Mouse (Mus musculus): ENCODE measurements around the gene Nkx2-3. TPM values are rescaled to one million over a fixed set of nuclear protein-coding genes. Genes with fewer than 3 reads are reported as not detected.
A peak's percentile ranks its signal among the peaks of the same experiment; 100 is the strongest.

Gene Nkx2-3
- total RNA-seq, 2 experiments from 2014 or later = not detected

GRCm38 (mm10) chr19:43614341-43615073 is 2.4 kb downstream of the Nkx2-3 start:
- intact Hi-C loops (cut with DNase I) = loop anchor here (10.0 kb wide), 1 partner anchor 1540 kb away; the partner anchor contains the start of gene Tlx1
- no peak for DNase-seq (ENCODE audit: extremely low spot score in 1 of 2, low spot score in 2 of 2)

DNA sequence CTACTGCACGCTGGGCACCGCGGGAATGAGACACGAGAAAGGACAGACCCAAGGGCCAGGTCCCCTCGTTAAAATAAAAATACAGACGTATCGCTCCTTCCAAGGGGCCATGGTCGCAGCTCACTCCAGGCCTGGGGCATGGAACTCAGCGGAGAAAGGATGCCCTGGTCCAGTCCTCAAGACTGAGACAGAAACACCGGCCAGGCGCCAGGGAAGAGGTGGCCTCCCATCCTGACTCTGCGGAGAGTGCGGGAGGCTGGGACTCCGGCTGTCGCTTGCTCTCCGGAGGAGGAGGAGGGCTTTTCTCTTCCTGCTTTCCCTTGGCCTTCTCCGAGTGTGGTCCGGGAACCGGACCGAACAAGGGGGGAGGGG is 2.9 kb downstream of the Nkx2-3 start:
- intact Hi-C loops (cut with DNase I) = loop anchor here (10.0 kb wide), 1 partner anchor 1540 kb away; the partner anchor contains the start of gene Tlx1
- no peak for DNase-seq (ENCODE audit: extremely low spot score in 1 of 2, low spot score in 2 of 2)

DNA sequence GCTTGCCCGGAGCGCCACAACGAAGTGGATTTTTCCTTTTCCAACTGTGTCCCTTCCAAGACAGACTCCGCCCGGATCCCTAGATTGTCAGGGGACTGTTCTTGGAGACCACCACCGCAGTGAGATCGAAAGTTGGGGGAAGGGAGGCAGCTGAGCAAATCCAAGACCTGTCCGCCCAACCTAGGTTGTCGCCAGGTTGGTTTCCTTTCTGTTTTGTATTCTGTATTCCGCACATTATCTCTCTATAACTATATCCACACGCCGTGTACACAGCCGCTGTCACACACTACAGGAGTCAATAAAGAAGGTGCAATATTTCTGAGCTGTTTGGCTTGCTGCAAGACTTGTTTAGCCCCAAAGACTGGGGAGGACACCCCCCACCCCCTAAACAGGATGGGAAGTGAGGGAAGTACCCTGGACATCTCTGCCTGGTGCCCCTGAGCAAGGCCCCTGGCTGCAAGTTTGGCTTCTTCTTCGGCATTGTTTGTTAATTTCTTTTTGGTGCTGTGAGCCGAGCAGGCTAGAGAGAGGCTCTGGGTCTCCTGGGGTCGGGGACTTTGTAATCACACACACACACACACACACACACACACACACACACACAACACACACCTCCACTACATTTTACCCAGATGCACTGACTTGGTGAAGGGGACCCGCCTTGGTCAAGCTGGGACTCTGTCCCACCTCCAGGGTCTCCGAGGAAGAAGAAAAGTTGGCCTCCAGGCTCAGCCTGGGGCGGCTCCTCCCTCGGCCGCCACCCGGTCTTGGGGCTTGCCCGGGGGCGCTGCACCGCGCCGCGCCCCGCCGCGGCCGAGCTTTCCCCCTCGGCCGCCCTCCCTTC is 3.7 kb downstream of the Nkx2-3 start:
- no peak for DNase-seq (ENCODE audit: extremely low spot score in 1 of 2, low spot score in 2 of 2)
- intact Hi-C loops (cut with DNase I) = loop anchor here (10.0 kb wide), 1 partner anchor 1539 kb away; the partner anchor contains the start of gene Tlx1

DNA sequence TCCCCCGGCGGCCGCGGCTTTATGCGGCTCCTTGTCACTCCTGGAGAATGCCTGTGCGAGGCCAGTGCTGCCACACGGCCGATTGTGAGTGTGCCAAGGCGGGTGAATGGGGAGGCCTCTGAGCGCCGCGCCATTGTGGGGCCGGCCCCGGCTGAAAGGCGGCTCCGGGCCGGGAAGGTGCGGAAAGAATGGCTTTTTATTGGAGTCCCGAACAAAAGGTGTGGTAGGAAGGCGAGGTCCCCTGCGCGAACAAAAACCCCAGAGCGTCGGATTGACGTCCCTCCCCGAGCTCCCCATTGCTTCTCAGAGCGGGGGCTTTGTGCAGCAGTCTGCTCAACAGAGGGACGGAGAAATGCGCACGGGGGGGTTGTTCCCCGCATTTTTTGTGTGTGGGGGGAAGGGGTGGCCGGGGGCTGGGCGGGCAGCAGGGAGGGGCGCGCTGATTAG is 4.3 kb downstream of the Nkx2-3 start:
- DNase-seq (ENCODE audit: extremely low spot score in 1 of 2, low spot score in 2 of 2) = peak in 1 of 2 experiments; percentile 26
- intact Hi-C loops (cut with DNase I) = loop anchor here (10.0 kb wide), 1 partner anchor 1538 kb away; the partner anchor contains the start of gene Tlx1

DNA sequence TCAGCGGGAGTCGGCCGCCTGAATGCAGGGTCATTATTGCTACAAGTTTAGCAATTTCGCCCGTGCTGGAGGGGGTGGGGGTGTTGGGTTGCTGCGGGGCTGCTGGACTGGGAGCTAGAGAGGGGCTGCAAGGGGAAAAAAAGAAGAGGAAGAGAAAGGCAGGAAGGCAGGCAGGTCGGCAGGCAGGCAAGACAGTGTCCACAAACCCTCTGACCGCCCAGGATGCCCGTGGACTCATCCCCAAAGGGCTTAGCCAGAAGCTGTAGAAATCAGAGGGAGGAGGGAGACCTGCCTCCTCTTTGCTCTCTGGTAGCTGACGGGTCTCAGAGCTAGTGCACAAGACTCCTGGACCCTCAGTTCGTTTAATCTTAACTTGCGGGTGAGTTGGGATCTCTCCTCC is 4.8 kb downstream of the Nkx2-3 start:
- intact Hi-C loops (cut with DNase I) = loop anchor here (10.0 kb wide), 1 partner anchor 1538 kb away; the partner anchor contains the start of gene Tlx1
- no peak for DNase-seq (ENCODE audit: extremely low spot score in 1 of 2, low spot score in 2 of 2)

- no peak for DNase-seq (ENCODE audit: extremely low spot score in 1 of 2, low spot score in 2 of 2)
- intact Hi-C loops (cut with DNase I) = loop anchor here (10.0 kb wide), 1 partner anchor 1537 kb away; the partner anchor contains the start of gene Tlx1
Measured at GRCm38 (mm10) chr19:43617761-43618349, 5.7 kb downstream of the Nkx2-3 start.

- intact Hi-C loops (cut with DNase I) = loop anchor here (10.0 kb wide), 1 partner anchor 1536 kb away; the partner anchor contains the start of gene Tlx1
- DNase-seq (ENCODE audit: extremely low spot score in 1 of 2, low spot score in 2 of 2) = no peak
Measured at GRCm38 (mm10) chr19:43618505-43619030, 6.4 kb downstream of the Nkx2-3 start.

- intact Hi-C loops (cut with DNase I) = loop anchor here (10.0 kb wide), 1 partner anchor 1535 kb away; the partner anchor contains the start of gene Tlx1
- peak in 1 of 2 experiments; percentile 21 for DNase-seq (ENCODE audit: extremely low spot score in 1 of 2, low spot score in 2 of 2)
Measured at GRCm38 (mm10) chr19:43619916-43620479, 7.9 kb downstream of the Nkx2-3 start.

DNA sequence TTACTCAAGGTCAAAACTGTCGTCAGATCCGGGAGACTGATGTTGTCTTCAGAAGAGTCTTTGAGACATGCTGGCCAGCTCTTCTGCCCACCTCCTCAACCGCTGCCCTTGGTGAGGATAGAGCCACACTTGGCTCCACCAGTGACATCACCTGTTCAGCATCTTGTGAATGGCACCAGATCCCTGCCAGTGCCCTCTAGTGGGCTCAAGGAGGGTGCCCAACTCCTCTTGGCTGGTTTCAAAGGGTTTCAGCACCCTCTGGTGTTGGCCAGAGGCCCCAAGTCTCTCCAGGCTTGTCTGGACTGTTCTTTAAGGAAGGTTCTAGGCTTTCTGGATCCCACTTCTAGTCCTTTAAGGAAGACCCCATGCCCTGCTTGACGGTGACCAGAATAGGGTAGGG is 11.8 kb downstream of the Nkx2-3 start:
- DNase-seq (ENCODE audit: extremely low spot score in 1 of 2, low spot score in 2 of 2) = peak; percentile 25 to 51
- intact Hi-C loops (cut with DNase I) = no loop called here

- intact Hi-C loops (cut with DNase I) = no loop called here
- no peak for DNase-seq (ENCODE audit: extremely low spot score in 1 of 2, low spot score in 2 of 2)
Measured at GRCm38 (mm10) chr19:43626160-43626559, 14.0 kb downstream of the Nkx2-3 start.

- intact Hi-C loops (cut with DNase I) = no loop called here
- no peak for DNase-seq (ENCODE audit: extremely low spot score in 1 of 2, low spot score in 2 of 2)
Measured at GRCm38 (mm10) chr19:43627345-43627744, 15.2 kb downstream of the Nkx2-3 start.

GRCm38 (mm10) chr19:43629088-43629487 is 17.0 kb downstream of the Nkx2-3 start:
- intact Hi-C loops (cut with DNase I) = no loop called here
- no peak for DNase-seq (ENCODE audit: extremely low spot score in 1 of 2, low spot score in 2 of 2)

GRCm38 (mm10) chr19:43630466-43631251 is 18.5 kb downstream of the Nkx2-3 start:
- peak; percentile 74 to 84 for DNase-seq (ENCODE audit: extremely low spot score in 1 of 2, low spot score in 2 of 2)
- intact Hi-C loops (cut with DNase I) = loop anchor here (2.0 to 5.0 kb wide), 2 partner anchors 24 to 37 kb away; no protein-coding TSS in a partner anchor

GRCm38 (mm10) chr19:43641833-43642232 is 29.7 kb downstream of the Nkx2-3 start:
- no peak for DNase-seq (ENCODE audit: extremely low spot score in 1 of 2, low spot score in 2 of 2)
- intact Hi-C loops (cut with DNase I) = no loop called here

GRCm38 (mm10) chr19:43642843-43643242 is 30.7 kb downstream of the Nkx2-3 start:
- intact Hi-C loops (cut with DNase I) = no loop called here
- DNase-seq (ENCODE audit: extremely low spot score in 1 of 2, low spot score in 2 of 2) = no peak

GRCm38 (mm10) chr19:43645508-43645907 is 33.4 kb downstream of the Nkx2-3 start:
- no peak for DNase-seq (ENCODE audit: extremely low spot score in 1 of 2, low spot score in 2 of 2)
- intact Hi-C loops (cut with DNase I) = no loop called here

- intact Hi-C loops (cut with DNase I) = no loop called here
Measured at GRCm38 (mm10) chr19:43646852-43647251, 34.7 kb downstream of the Nkx2-3 start.

GRCm38 (mm10) chr19:43647261-43647660 is 35.1 kb downstream of the Nkx2-3 start:
- no peak for DNase-seq (ENCODE audit: extremely low spot score in 1 of 2, low spot score in 2 of 2)

More at GRCm38 (mm10) chr19:43646852-43647251, 34.7 kb downstream of the Nkx2-3 start:
- DNase-seq (ENCODE audit: extremely low spot score in 1 of 2, low spot score in 2 of 2) = no peak

More at GRCm38 (mm10) chr19:43647261-43647660, 35.1 kb downstream of the Nkx2-3 start:
- intact Hi-C loops (cut with DNase I) = no loop called here

Data from left cerebral cortex, postnatal 10 days (tissue).